Comparison of ENCODE assay signal across 8 mouse cellular contexts in the genomic region with DNA sequence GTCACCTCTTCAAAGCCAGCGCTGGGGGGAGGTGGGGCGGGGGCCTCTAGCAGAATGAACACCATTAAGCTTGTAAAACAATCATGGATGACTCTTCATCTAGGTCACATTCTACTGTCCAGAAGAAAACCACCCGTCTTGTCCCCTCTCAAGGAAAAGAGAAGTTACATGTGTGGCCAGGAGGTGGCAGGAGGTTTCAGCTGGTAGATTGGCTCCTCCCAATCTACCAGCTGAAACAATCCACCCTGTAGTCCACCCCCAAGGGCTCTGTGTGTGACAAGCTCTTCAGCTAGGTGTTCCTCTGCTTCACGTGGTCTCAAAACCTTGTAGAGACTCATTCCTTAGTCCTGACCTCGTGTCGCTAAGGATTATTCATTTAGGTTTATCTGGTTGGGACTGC. TPM values are rescaled to one million over a fixed set of nuclear protein-coding genes. Genes with fewer than 3 reads are reported as not detected.
DNase-seq lines count a peak whose midpoint lies in the region; ATAC-seq lines count a peak whose summit lies in the region.

No protein-coding gene starts in this region.

- DNase-seq in adrenal gland, postnatal 10 days, result peak; percentile 52
- DNase-seq in adrenal gland, postnatal 4 days (ENCODE audit: low spot score in 2 of 2), result no peak
- peak; percentile 26 to 41 for DNase-seq in left cerebral cortex, postnatal 14 days (ENCODE audit: low spot score in 2 of 2)
- no peak for DNase-seq in left cerebral cortex, adult 11 months (ENCODE audit: low spot score)
- peak; percentile 24 for DNase-seq in MEL-GATA-1-ER (ENCODE audit: extremely low read depth, low read depth)
- DNase-seq in retina, embryonic 14.5 days (ENCODE audit: low spot score), result peak; percentile 48
- DNase-seq in spleen, postnatal 36 days (ENCODE audit: low spot score in 2 of 2), result no peak

- peak; percentile 77 for ATAC-seq in granulocyte monocyte progenitor cell, adult 5-6 weeks (replicated peaks; ENCODE audit: poor library complexity, severe bottlenecking)

- intact Hi-C loops in left cerebral cortex, postnatal 14 days (cut with DNase I), result loop anchor here (5.0 kb wide), 1 partner anchor 84 kb away; no protein-coding TSS in a partner anchor

RNA-seq across cellular contexts. Expression of a gene that starts 12.9 kb away (rescaled TPM):
- 100 to 1,000 TPM; 339 to 374 TPM for total RNA-seq in adrenal gland, postnatal 10 days (2021)
- total RNA-seq in adrenal gland, postnatal 4 days (2021), result 100 to 1,000 TPM; 184 to 212 TPM
- 100 to 1,000 TPM; 142 to 149 TPM for total RNA-seq in left cerebral cortex, postnatal 14 days (2021)
- 213 and 226 TPM in 2 replicates for total RNA-seq in granulocyte monocyte progenitor cell, adult 5-6 weeks (2014; fragmentation: Nextera tagmentation)
- 145 and 266 TPM in 2 replicates for total RNA-seq in granulocyte monocyte progenitor cell, adult 5-6 weeks (2017)

RNA-seq across cellular contexts. Expression of a gene that starts 13.0 kb away (rescaled TPM):
- 10 to 100 TPM; 11.1 to 14.8 TPM for total RNA-seq in adrenal gland, postnatal 10 days (2021)
- total RNA-seq in adrenal gland, postnatal 4 days (2021), result 10 to 100 TPM; 22.7 to 23.6 TPM
- 10 to 100 TPM in 1 of 2 experiments, 1 to 10 TPM in 1; 8.3 to 11.4 TPM for total RNA-seq in left cerebral cortex, postnatal 14 days (2021)
- total RNA-seq in granulocyte monocyte progenitor cell, adult 5-6 weeks (2014; fragmentation: Nextera tagmentation), result 17.2 and 32.3 TPM in 2 replicates
- total RNA-seq in granulocyte monocyte progenitor cell, adult 5-6 weeks (2017), result 24.0 and 39.4 TPM in 2 replicates

RNA-seq across cellular contexts. Expression of a gene that starts 13.1 kb away (rescaled TPM):
- not detected for total RNA-seq in adrenal gland, postnatal 10 days (2021)
- not detected for total RNA-seq in adrenal gland, postnatal 4 days (2021)
- total RNA-seq in left cerebral cortex, postnatal 14 days (2021), result under 1 TPM in 1 of 2 experiments, not detected in 1; 0.13 TPM
- not detected in 2 replicates for total RNA-seq in granulocyte monocyte progenitor cell, adult 5-6 weeks (2014; fragmentation: Nextera tagmentation)
- not detected in 2 replicates for total RNA-seq in granulocyte monocyte progenitor cell, adult 5-6 weeks (2017)

RNA-seq across cellular contexts. Expression of a gene that starts 31.6 kb away (rescaled TPM):
- total RNA-seq in adrenal gland, postnatal 10 days (2021), result 10 to 100 TPM; 17.8 to 22.2 TPM
- 10 to 100 TPM; 13.4 to 14.6 TPM for total RNA-seq in adrenal gland, postnatal 4 days (2021)
- 1 to 10 TPM; 7.6 to 7.7 TPM for total RNA-seq in left cerebral cortex, postnatal 14 days (2021)
- 6.0 and 6.8 TPM in 2 replicates for total RNA-seq in granulocyte monocyte progenitor cell, adult 5-6 weeks (2014; fragmentation: Nextera tagmentation)
- total RNA-seq in granulocyte monocyte progenitor cell, adult 5-6 weeks (2017), result 4.0 and 5.3 TPM in 2 replicates

RNA-seq across cellular contexts. Expression of a gene that starts 36.9 kb away (rescaled TPM):
- 1 to 10 TPM; 3.9 to 4.7 TPM for total RNA-seq in adrenal gland, postnatal 10 days (2021)
- 1 to 10 TPM; 4.6 to 5.9 TPM for total RNA-seq in adrenal gland, postnatal 4 days (2021)
- total RNA-seq in left cerebral cortex, postnatal 14 days (2021), result 10 to 100 TPM; 16.7 to 17.3 TPM
- 5.7 TPM in 2 replicates for total RNA-seq in granulocyte monocyte progenitor cell, adult 5-6 weeks (2014; fragmentation: Nextera tagmentation)
- total RNA-seq in granulocyte monocyte progenitor cell, adult 5-6 weeks (2017), result 8.1 and 8.2 TPM in 2 replicates

Comparison
In these comparisons a context has a peak if more than half of its experiments do, and no peak if none do; other contexts are left out.
1. DNase-seq: peak in adrenal gland, postnatal 10 days (single experiment), left cerebral cortex, postnatal 14 days (2 of 2), MEL-GATA-1-ER (single experiment) and retina, embryonic 14.5 days (single experiment); none in adrenal gland, postnatal 4 days (0 of 2), left cerebral cortex, adult 11 months (single experiment) and spleen, postnatal 36 days (0 of 2).